Mouse (Mus musculus) Patski (cell line): Measurements from ENCODE around the gene Wfdc8. TPM values are rescaled to one million over a fixed set of nuclear protein-coding genes. Genes with fewer than 3 reads are reported as not detected.
A peak's percentile ranks its signal among the peaks of the same experiment; 100 is the strongest.
"Not testable (repeated sequence)": the region's sequence is repeated elsewhere in the genome, so short reads cannot be mapped to it uniquely, and the experiment has no call there.

Experiments used
- ATAC-seq: fragments of 100-300 bp; one replicate; pipeline ENCODE4 v1.8.0; 2021
- CTCF ChIA-PET: fragments of 350-600 bp; sonication (Branson Sonifier 250); formaldehyde crosslinking; loops from one replicate; lab custom pipeline; 2022; ENCODE audit warnings: inconsistent platforms; lab: Charles Lee
- POLR2A ChIA-PET: fragments of 350-600 bp; sonication (Branson Sonifier 250); formaldehyde crosslinking; loops from one replicate; lab custom pipeline; 2022; ENCODE audit warnings: antibody characterized with exemption, inconsistent platforms; lab: Charles Lee
- DNase-seq: peaks from one replicate; pipeline ENCODE4 v3.0.0-alpha.2; 2011; ENCODE audit warnings: low read depth, low spot score
- H3K27me3 ChIP-seq: fragments of 371-371 bp; one replicate; pipeline ENCODE4 v1.5.1; 2021
- CTCF ChIP-seq: fragments of 100-300 bp; IDR thresholded peaks from one replicate; pipeline ENCODE4 v1.5.1; 2021
- in situ Hi-C: fragments of 300-500 bp; cut with MboI; formaldehyde crosslinking; loops from 3 replicates; pipeline ENCODE4 v1.11.1; 2018; ENCODE audit warnings: low pct_unique_long_range_greater_than_20kb, mixed read lengths
- polyA plus RNA-seq: library from polyadenylated mRNA; unstranded; gene quantifications from one replicate; pipeline ENCODE4 v1.2.3, GENCODE M21; 2021

Wfdc8 gene
- not detected for polyA plus RNA-seq

DNA sequence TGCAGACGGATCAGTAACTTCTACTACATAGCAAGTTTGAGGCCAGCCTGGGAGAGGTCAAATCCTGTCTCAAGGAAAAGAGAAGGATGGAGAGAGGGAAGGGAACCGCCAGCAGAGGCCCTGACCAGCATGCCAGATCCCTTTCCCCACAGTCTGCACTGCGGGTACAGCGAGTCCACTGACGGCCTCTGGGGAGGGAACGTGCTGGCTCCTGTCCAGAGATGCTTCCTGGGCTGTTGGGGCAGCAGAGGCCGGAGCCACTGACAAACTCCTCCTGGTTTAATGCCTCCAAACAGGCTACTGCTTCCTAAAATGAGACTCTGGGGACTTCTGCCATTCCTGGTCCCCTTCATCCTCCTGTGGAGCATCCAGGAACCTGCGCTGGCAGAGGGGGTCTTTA lies at the start of gene Wfdc8, which contains the start of gene Wfdc6b:
TSS of gene Wfdc8 (minus strand) at position 156 of the 400 bp plus-strand sequence.
TSS of gene Wfdc6b (plus strand) at position 52 of the 400 bp plus-strand sequence.
- POLR2A ChIA-PET, CTCF ChIA-PET, ATAC-seq, in situ Hi-C loops, H3K27me3 ChIP-seq, DNase-seq: not testable (repeated sequence)

DNA sequence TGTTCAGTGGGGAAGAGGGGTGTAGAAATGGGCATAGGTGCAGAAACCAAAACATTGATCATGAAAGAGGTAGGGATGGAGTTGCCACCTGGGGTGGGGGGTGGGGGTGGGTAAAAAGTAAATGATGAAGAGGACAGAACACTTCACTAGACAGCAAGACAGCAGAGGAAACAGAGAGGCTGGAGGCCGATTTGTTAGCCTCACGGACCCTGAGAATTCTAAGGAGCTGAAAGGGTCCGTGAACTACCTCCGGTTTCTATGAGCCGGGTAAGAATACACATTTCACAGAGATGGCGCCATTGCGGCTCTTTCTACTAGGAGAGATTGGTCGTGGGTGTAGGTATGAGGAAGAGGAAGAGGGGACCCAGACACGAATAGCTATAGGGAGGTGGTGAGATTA lies 43.1 kb upstream of the Wfdc8 start, which contains the start of gene Wfdc9:
TSS of gene Wfdc9 (minus strand) at position 101 of the 400 bp plus-strand sequence.
- ChIA-PET POLR2A (no interaction called here), CTCF (interaction anchor here (0.6 to 1.2 kb wide), 3 partner anchors 10 to 16 kb away, joined by 3 to 4 read pairs (median 3); no protein-coding TSS in a partner anchor)
- in situ Hi-C loops, result no loop called here
- no peak for TF ChIP-seq CTCF
- peaks cover 10% of the 10 kb centered on the region for H3K27me3 ChIP-seq
- no peak for DNase-seq
- ATAC-seq, result no peak

DNA sequence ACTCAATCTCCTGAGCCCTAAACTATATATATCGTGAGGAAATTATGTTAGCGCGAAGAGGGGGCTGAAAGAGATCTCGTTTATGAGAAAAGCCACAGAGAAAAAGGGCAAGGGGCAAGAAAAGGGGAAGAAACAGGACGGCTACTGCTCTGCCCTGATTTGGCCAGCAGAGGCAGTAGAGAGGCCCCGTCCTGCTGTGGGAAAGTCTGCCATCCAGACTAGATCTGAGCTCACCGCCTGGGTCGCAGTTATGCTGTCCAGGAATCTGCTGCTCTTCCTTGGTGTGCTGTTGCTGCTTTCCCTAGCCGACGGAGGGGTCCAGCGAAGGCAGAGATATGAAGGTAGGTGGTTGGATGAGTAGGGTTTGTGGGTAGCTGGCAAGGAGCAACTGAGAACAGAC lies 42.4 kb upstream of the Wfdc8 start, which contains the start of gene Wfdc10:
TSS of gene Wfdc10 (plus strand) at position 189 of the 400 bp plus-strand sequence.
- no peak for ATAC-seq
- peak; percentile 73 for TF ChIP-seq CTCF

DNA sequence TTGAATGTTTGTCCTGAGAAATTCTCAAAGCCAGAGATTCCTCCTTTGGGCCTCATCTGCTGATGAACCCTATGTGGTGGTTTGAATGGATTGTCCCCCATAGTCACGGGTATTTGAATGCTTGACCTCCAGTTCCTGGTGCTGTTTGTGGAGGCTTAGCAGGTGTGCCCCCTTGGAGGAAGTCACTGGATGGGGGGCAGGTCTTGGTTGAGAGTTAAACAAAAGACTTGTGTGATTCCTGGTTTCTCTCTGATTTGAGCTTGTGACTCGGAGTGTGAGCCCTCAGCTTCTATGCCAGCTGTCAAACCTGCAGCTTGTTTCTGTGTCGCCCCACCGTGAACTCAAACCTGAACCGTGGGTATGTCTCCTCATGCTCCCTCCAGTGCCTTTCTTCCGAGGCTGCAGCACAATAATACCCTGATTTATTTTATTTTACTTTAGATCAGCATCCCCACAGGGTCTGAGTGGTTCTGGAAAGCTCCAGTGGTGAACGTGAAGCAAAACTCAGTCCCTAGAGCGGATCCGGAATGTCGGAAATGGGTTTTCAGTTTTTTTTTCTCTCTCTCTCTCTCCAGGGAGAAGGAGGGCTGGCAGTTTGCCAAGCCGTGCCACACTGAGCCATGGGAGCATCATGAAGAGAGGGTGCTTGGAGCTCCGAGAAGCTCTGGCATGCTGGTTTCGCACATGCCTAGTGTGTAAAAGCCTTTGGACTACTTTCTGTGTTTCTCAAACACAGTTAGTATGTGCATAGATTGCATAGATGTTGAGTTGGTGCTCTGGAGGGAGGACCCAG lies 28.7 kb upstream of the Wfdc8 start:
- POLR2A ChIA-PET, result no interaction called here
- in situ Hi-C loops, result no loop called here

More for the DNA sequence above, 42.4 kb upstream of the Wfdc8 start, which contains the start of gene Wfdc10:
- H3K27me3 ChIP-seq, result peaks cover 10% of the 10 kb centered on the region
- ChIA-PET CTCF (interaction anchor here (0.6 to 1.2 kb wide), 3 partner anchors 9 to 15 kb away, joined by 3 to 4 read pairs (median 3); no protein-coding TSS in a partner anchor), POLR2A (no interaction called here)
- in situ Hi-C loops, result no loop called here
- no peak for DNase-seq

DNA sequence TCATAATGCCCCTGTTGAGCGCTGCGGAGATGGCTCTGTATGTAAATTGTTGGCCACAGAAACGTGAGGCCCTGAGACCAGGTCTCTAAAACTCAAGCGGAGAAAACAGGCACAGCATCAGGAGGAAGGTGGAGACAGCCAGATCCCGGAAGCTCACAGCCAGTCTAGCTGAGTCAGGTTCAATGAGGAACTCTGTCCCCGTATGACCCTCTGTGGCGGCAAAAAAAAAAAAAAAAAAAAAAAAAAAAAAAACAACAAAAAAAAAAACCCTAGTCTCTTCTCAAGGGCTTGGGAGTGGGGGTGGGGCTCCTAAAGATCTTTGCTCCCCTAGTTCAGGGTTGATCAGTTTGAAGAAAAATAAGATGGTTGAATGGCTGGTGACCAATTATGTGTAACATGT lies 27.7 kb upstream of the Wfdc8 start:
- in situ Hi-C loops, result no loop called here
- no peak for TF ChIP-seq CTCF
- ChIA-PET POLR2A (no interaction called here), CTCF (interaction anchor here (1.3 kb wide), 1 partner anchor 15 kb away, joined by 3 read pairs; the partner anchor contains the start of genes Wfdc10 and Wfdc9)
- DNase-seq, result no peak
- no peaks in the 10 kb centered on the region for H3K27me3 ChIP-seq
- ATAC-seq, result no peak

More for the DNA sequence above, 28.7 kb upstream of the Wfdc8 start:
- H3K27me3 ChIP-seq, result no peaks in the 10 kb centered on the region
- CTCF ChIA-PET, result no interaction called here
- DNase-seq (no peak), ATAC-seq (no peak)
- TF ChIP-seq CTCF, result no peak

DNA sequence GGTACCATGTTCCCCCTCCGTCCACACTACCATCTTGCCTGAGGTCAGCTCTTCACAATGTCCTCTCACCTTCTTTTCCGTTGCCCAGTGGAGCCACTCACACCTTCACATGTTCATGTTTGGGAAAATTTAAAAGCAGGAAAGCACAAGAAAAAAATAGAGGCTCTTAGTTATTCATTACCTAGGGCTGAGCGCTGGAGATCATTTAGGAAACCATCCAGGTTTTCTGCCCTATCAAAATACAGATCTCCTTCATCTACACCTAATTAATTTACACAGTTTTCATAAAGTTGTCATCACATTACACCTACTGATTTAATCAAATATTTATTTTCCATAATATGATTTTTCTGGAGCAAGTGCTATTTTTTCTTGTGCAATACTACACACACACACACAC lies 25.3 kb upstream of the Wfdc8 start, which contains the start of gene Wfdc16:
TSS of gene Wfdc16 (minus strand) at position 101 of the 400 bp plus-strand sequence.
- TF ChIP-seq CTCF, result no peak
- POLR2A ChIA-PET, result no interaction called here
- CTCF ChIA-PET, result no interaction called here
- H3K27me3 ChIP-seq, result no peaks in the 10 kb centered on the region
- DNase-seq (no peak), ATAC-seq (no peak)
- in situ Hi-C loops, result no loop called here

DNA sequence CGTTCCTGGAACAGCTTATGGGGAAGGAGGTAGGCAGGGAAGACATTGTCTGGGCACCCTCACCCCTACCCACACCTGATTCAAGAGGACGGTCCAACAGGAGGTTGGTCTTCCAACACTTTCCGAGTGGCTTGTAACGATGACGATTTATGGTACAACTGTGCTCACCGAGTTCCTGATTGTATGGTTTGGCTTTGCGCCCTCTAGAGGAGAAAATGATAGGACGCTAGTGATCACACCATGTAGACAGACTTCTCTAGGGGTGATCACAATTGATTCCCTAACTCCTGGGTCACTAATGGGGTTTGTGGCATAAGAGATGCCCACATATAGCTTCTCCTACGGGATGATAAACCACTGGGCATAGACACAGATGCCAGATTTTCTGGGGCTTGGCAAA lies 21.8 kb upstream of the Wfdc8 start:
- TF ChIP-seq CTCF, result peak; percentile 28
- ATAC-seq, result no peak
- in situ Hi-C loops, result no loop called here

DNA sequence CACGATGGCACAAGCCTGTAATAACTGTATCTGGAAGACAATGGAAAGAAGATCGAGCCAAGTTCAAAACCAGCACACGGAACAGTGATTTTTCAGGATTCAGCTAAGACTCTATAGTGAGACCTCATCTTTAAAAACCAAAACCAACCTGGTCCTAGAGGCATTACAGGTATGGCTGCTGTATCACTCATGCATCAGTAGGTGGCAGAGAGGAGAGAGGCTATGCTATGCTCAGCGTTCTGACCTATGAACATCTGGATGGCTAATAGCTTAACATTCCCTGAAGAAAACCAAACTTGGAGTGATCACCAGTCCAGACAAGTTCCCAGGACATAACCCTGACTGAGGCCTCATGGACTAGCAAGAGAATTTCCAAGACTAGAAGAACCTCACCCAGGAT lies 8.3 kb upstream of the Wfdc8 start:
- in situ Hi-C loops, result no loop called here
- CTCF ChIA-PET, result no interaction called here
- DNase-seq (no peak), ATAC-seq (no peak)
- POLR2A ChIA-PET, result interaction anchor here (0.6 kb wide), 1 partner anchor 41 kb away, joined by 3 read pairs; no protein-coding TSS in a partner anchor
- no peak for TF ChIP-seq CTCF
- H3K27me3 ChIP-seq, result peaks cover 11% of the 10 kb centered on the region

More for the DNA sequence above, 21.8 kb upstream of the Wfdc8 start:
- ChIA-PET CTCF (interaction anchor here (0.9 kb wide), 1 partner anchor 13 kb away, joined by 3 read pairs; no protein-coding TSS in a partner anchor), POLR2A (no interaction called here)
- DNase-seq, result no peak
- peaks cover 7% of the 10 kb centered on the region for H3K27me3 ChIP-seq

DNA sequence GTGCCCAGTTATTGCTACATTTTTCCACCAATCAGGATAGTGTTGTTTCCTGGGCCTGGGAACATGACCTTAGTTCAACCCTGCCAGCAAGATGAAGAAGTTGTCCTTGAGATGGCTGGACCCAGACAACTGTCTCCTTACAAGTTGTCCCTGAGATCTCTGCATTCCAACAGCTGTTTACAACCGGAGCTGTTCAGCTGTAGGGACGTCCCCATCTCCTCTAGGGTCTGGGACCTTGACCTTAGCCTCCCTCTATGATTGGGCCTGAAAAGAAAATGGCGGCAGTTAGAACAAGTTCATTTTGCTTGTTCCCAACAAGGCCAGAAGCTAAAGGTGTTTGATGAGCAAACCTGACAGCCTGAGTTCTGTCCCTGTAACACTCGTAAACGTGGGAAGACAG lies 5.6 kb upstream of the Wfdc8 start:
- CTCF ChIA-PET, result interaction anchor here (1.4 kb wide), 1 partner anchor 10 kb away, joined by 6 read pairs; no protein-coding TSS in a partner anchor
- no peak for TF ChIP-seq CTCF
- peaks cover 4% of the 10 kb centered on the region for H3K27me3 ChIP-seq
- POLR2A ChIA-PET, result no interaction called here
- ATAC-seq (no peak), DNase-seq (no peak)
- in situ Hi-C loops, result no loop called here

DNA sequence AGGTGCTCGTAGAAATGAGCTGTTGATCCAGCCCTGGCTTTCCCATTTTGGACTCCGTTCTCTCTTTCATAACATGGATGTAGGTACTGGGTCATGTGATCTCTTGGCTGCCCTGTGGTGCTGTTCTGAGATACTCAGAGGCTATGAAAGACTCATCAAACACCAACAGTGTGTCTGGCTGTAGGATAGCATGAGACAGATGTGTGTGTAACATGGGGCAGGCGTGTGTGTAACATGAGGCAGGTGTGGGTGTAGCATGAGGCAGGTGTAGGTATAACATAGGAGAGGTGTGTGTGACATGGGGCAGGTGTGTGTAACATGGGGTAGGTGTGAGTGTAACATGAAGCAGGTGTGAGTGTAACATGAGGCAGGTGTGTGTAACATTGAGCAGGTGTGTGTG lies 2.0 kb upstream of the Wfdc8 start:
- no peaks in the 10 kb centered on the region for H3K27me3 ChIP-seq
- no peak for TF ChIP-seq CTCF
- in situ Hi-C loops, result no loop called here
- DNase-seq, result no peak
- ATAC-seq, result no peak
- CTCF ChIA-PET, result no interaction called here
- POLR2A ChIA-PET, result no interaction called here

DNA sequence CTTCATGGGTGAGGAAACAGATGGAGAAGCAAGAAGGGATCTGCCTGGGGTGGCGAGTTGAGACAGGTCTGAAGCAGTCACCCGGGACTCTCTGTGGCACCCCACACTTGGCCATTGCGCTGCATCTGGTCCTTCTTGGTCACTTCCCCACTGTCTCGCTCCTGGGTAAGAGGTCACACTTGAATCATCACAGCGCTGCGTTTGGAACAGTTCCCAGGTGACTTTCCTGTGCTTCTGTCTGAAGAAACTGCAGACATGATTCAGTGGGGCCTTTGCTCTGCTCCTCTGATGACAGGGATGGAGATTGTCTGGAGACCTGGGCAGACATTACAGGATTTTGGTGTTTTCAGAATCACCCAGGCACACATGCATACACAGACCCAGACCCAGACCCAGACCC lies 4.6 kb downstream of the Wfdc8 start:
- peak; percentile 88 for DNase-seq
- H3K27me3 ChIP-seq, result no peaks in the 10 kb centered on the region
- ChIA-PET CTCF (no interaction called here), POLR2A (no interaction called here)
- in situ Hi-C loops, result no loop called here
- no peak for ATAC-seq
- TF ChIP-seq CTCF, result no peak
